Comparison of ENCODE assay signal across 8 mouse cellular contexts in genomic region chr14:14984710-14985647, GRCm38 (mm10).
DNase-seq lines count a peak whose midpoint lies in the region; ATAC-seq lines count a peak whose summit lies in the region.

No protein-coding gene starts in this region.

- DNase-seq in NIH3T3 (ENCODE audit: low read depth): peak; percentile 84
- DNase-seq in cerebellum, adult 9-10 months: peak; percentile 53
- DNase-seq in frontal cortex, postnatal 25 days (ENCODE audit: low spot score in 2 of 2): peak; percentile 29 to 64
- peak; percentile 42 to 72 for DNase-seq in layer of hippocampus, postnatal 25 days (ENCODE audit: extremely low spot score in 1 of 2, low spot score in 1 of 2)
- DNase-seq in right cerebral cortex, postnatal 10 days (ENCODE audit: low spot score in 2 of 2): peak; percentile 64 to 81
- DNase-seq in urinary bladder, postnatal 10 days (ENCODE audit: low spot score): peak; percentile 11

- no peaks in the 10 kb centered on the region for H3K27me3 ChIP-seq in hindbrain, embryonic 16.5 days (replicated peaks; ENCODE audit: control insufficient read depth, insufficient read depth, low read length)

- 46% methylated on average over 11 of the region's 11 CpGs for WGBS in hindbrain, embryonic 16.5 days

- no peaks in the 10 kb centered on the region for H3K9me3 ChIP-seq in hindbrain, embryonic 16.5 days (ENCODE audit: control insufficient read depth, low read length)

- ATAC-seq in hindbrain, embryonic 16.5 days: peak; percentile 88
- ATAC-seq in megakaryocyte progenitor cell, adult 5-6 weeks (replicated peaks; ENCODE audit: poor library complexity): peak; percentile 99

- no peaks in the 10 kb centered on the region for H3K4me1 ChIP-seq in hindbrain, embryonic 16.5 days (ENCODE audit: control insufficient read depth, insufficient read depth, low read depth, low read length)

- H3K4me3 ChIP-seq in hindbrain, embryonic 16.5 days (ENCODE audit: low read length): no peak overlapping the region

- H3K27ac ChIP-seq in hindbrain, embryonic 16.5 days (ENCODE audit: low read depth, low read length): no peak overlapping the region

- no peaks in the 10 kb centered on the region for H3K36me3 ChIP-seq in hindbrain, embryonic 16.5 days (ENCODE audit: control insufficient read depth, insufficient read depth, low read length)

- H3K4me2 ChIP-seq in hindbrain, embryonic 16.5 days (ENCODE audit: low read length): no peak overlapping the region

- H3K9ac ChIP-seq in hindbrain, embryonic 16.5 days (ENCODE audit: low read depth, low read length): no peak overlapping the region

Comparison
In these comparisons a context has a peak if more than half of its experiments do, and no peak if none do; other contexts are left out.
1. DNase-seq: peak in every context shown above with its lines; median percentile 84 in NIH3T3; 72 in right cerebral cortex, postnatal 10 days; 57 in layer of hippocampus, postnatal 25 days; 53 in cerebellum, adult 9-10 months; 46 in frontal cortex, postnatal 25 days; 11 in urinary bladder, postnatal 10 days.